Mouse (Mus musculus): Measurements from ENCODE around the gene Ocln.

- TF ChIP-seq CTCF (IDR thresholded peaks at IDR 0.05; ENCODE audit: borderline replicate concordance, insufficient read depth, low read length) (no peak), POLR2A (IDR thresholded peaks at IDR 0.05; ENCODE audit: low read depth, low read length) (no peak)
Measured at GRCm38 (mm10) chr13:100526649-100527038, 25.9 kb downstream of the Ocln start.
